Mouse (Mus musculus) kidney, postnatal 4 days (tissue): ENCODE measurements around the gene Mybbp1a.
"Not testable (repeated sequence)": the region's sequence is repeated elsewhere in the genome, so short reads cannot be mapped to it uniquely, and the experiment has no call there.

ENCODE experiments used
- DNase-seq, 2 experiments: peaks; one replicate each; pipeline ENCODE4 v3.0.0; 2021; ENCODE audit warnings: mixed read lengths in 2 of 2

Gene Mybbp1a

GRCm38 (mm10) chr11:72413601-72414190 lies 27.5 kb upstream of the Mybbp1a start:
- peak in 1 of 2 experiments; percentile 61 for DNase-seq

DNA sequence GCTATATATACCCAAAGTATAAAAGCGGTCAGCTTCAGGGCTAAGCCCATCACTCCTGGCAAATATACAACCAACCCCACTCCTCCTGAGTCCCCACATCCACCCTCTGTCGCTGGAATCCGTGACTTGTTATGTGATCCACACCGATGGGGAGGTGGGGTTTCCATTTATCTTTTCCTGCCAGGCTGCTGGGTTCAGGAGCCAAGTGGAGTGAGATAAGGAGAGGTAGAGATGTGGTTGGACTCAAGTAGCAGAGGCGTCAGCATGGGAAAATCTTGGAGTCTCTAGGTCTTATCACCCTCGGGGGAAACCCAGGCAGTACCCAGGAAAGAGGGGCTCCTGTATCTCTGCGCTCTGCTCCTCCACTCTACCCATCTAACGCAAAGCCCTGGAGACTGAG lies 26.0 kb upstream of the Mybbp1a start:
- DNase-seq, result no peak

GRCm38 (mm10) chr11:72416666-72417065 lies 24.5 kb upstream of the Mybbp1a start:
- no peak for DNase-seq

- no peak for DNase-seq
Measured at GRCm38 (mm10) chr11:72417376-72417775, 23.8 kb upstream of the Mybbp1a start.

DNA sequence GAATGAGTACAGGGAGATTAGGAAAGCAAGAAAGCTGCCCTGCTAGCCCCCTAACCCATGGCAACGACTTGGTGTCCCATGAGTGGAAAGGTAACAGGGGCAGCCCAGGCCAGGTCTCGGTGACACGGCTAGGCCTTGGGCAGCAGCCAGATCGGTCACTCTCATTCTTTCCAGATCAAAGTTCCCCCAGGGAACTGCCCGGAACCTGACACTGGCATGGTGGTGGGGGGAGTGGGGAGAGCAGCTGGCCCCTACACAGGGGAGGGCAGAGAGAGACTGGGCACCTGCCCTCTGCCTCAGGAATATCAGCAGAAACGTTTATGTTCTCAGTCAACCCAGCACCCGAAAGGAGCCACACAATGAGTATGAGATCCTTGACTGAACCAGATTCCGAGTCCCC lies 22.9 kb upstream of the Mybbp1a start:
- DNase-seq, result peak; percentile 50 to 73

DNA sequence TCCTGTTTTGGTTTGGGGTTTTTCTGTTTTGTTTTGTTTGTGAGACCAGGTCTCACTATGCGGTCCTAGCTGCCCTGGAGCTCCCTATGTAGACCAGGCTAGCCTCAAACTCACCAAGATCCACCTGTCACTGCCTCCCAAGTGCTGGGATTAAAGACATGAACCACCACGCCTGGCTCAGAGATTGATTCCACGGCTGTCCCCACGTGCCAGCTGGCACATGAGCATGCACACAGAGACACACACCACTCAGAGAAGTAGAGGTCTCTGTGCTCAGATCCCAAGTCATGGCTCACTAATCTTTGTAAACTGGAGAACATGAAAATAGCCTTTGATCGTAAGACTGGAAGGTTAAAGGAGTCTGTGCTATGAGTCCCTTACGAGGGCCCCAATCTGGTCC lies 22.1 kb upstream of the Mybbp1a start:
- no peak for DNase-seq

GRCm38 (mm10) chr11:72420460-72421122 lies 20.6 kb upstream of the Mybbp1a start:
- DNase-seq, result no peak

GRCm38 (mm10) chr11:72421518-72422278 lies 19.5 kb upstream of the Mybbp1a start:
- DNase-seq, result no peak

GRCm38 (mm10) chr11:72423686-72424085 lies 17.5 kb upstream of the Mybbp1a start:
- DNase-seq, result no peak

DNA sequence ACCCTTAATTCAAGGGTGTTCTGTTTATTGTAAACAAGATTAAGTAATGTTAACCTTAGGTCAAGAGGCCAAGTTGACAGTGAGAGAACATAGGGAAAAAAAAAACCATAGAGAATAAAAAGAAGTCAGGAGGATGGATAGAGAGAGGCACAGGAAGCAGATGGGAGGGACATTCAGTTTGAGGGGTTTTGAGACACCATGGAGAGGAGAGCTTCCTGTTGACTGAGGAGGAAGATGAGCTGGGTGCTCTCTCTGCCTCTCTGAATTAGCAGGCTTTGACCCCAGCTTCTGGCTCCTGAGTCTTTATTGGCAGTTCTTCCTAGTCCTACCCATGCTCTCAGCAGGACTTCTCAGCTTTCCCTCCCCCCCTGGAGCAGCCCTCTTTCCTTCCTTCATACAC lies 16.0 kb upstream of the Mybbp1a start:
- no peak for DNase-seq

- DNase-seq, result no peak
Measured at GRCm38 (mm10) chr11:72426884-72427283, 14.3 kb upstream of the Mybbp1a start.

DNA sequence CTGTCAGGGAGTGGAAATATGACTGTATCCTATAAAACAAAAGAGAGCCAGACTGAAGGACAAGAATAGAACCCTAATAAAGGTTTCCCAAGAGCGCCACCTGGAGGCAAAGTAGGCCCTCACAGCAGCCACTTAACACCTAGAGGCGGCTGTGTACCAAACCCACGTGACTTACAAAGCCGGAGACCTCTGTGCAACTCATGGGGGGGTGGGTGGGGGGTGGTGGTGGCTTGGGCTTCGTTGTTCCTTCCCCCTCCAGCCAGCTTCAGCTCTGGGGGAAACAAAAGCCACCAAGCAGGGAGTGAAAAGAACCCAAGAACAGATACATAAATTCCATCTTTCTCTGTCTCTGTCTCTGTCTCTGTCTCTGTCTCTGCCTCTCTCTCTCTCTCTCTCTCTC lies 12.5 kb upstream of the Mybbp1a start:
- DNase-seq, result peak; percentile 92 to 94

DNA sequence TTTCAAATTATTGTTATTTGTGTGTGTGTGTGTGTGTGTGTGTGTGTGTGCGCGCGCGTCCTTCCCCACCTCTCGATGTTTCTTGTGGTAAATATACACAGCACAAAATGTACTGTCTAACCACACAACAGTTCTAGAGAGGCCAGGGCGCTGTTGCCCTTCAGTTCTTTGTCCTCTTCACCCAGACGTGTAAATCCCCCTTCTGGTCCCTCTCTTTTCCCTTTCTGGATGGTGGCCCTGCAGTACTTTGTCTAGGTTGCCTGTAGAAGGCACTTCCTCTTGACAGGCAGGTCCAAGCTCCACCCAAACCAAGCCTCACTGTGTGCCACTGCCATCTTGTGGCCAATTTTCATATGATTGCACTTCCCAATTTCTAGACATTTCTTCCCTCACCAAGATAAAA lies 11.9 kb upstream of the Mybbp1a start:
- DNase-seq, result peak; percentile 81 to 85

- DNase-seq, result not testable (repeated sequence)
Measured at GRCm38 (mm10) chr11:72430311-72431068, 10.7 kb upstream of the Mybbp1a start.

- peak; percentile 54 to 70 for DNase-seq
Measured at GRCm38 (mm10) chr11:72434963-72435693, 6.0 kb upstream of the Mybbp1a start, which contains the start of gene Ggt6. Ggt6 (plus strand) TSS chr11:72435526.

- peak; percentile 49 to 74 for DNase-seq
Measured at GRCm38 (mm10) chr11:72435694-72436045, 5.5 kb upstream of the Mybbp1a start.

- DNase-seq, result no peak
Measured at GRCm38 (mm10) chr11:72436271-72436670, 4.9 kb upstream of the Mybbp1a start.

DNA sequence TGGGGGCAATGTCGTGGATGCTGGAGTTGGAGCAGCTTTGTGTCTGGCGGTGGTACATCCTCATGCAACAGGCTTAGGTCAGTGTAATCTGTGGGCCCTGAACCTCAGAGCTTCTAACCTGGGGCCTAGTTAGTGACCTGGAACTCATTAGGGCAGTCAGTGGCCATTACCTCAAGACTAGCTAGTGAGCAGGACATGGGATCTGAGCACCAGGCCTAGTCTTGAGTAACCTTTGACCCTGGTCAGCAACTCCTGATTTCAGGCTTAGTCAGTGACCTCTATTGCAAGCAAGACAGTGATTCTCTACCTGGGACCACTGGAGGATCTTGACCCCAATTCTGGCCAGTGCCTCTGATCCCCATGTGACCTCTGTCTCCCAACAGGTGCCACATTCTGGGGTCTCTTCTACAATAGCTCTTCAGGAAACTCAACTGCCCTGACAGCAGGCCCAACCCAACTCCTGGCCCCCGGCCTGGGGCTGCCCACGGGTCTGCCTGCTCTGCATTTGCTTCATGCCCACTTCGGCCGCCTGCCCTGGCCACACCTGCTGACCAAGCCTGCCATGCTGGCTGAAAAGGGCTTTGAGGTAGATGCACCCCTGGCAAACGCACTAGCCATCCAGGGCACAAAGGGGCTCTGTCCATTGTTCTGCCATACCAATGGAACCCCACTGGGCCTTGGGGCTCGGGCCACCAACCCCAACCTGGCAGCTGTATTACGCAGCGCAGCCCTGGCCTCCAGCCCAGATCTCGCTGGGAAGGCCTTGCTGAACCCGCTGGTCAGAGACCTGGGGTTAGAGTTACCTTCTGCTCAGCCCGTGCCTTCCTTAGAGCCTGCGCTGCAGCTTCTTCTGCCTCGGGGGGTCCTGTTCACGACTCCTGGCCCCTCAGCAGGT lies 4.2 kb upstream of the Mybbp1a start:
- no peak for DNase-seq

DNA sequence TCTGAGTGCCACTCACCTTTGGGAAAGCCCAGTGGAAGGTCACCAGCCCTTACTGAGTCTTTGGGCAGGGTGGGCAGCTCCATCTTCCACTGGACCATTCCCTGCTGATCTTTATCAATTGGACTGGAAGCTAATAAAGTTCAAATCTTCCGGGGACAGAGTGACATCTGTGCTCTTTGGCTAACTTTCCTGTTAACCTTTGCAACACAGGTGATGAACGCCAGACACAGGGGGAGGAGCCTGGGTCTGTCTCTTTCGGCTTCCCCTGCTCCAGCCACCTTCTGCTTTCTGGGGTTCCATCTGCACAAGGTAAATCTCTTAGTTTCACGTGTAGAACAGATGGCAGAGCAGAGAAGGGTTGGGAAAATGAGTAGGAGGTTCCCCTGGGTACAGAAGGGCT lies 2.7 kb upstream of the Mybbp1a start:
- DNase-seq, result no peak

GRCm38 (mm10) chr11:72440597-72440964 lies 574 bp upstream of the Mybbp1a start:
- not testable (repeated sequence) for DNase-seq

GRCm38 (mm10) chr11:72446311-72447105 lies 5.4 kb downstream of the Mybbp1a start:
- DNase-seq, result peak; percentile 70 to 75
